Mouse (Mus musculus): Measurements from ENCODE around the gene Hspa2. TPM values are rescaled to one million over a fixed set of nuclear protein-coding genes. Genes with fewer than 3 reads are reported as not detected.

Hspa2 gene
- polyA plus RNA-seq, 1 experiment = 3.8 TPM

DNA sequence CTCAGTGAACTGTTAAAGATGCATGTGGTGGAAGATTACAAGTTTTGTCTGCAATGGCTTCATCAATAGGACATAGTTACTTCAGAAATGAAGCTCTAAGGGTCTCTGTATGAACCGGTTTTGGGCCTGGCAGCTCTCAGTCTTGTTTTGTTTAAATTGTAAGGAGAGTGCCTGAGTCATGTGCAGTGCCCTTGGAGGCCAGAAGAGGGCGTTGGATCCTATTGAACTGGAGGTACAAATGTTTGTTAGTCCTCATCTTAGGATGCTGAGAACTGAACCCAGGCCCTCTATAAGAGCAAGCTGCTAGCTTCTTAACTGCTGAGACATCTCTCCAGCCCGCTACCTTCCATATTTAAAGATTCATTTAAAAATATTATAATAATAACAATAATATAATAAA is 2.3 kb upstream of the Hspa2 start:
- WGBS = 74% methylated on average over 3 of the region's 3 CpGs
- H3K36me3 ChIP-seq (ENCODE audit: control insufficient read depth, insufficient read depth, low read length) = no peaks in the 10 kb centered on the region
- H3K27ac ChIP-seq (ENCODE audit: insufficient read depth, low read length) = no peak overlapping the region
- no peak for DNase-seq (ENCODE audit: low read depth in 1 of 2, low spot score in 2 of 2)
- peaks cover 11% of the 10 kb centered on the region for H3K27me3 ChIP-seq (ENCODE audit: control insufficient read depth, insufficient read depth, low read length)
- TF ChIP-seq CTCF (IDR thresholded peaks at IDR 0.05; ENCODE audit: extremely low read depth, insufficient read depth, insufficient read length, insufficient replicate concordance) (no peak), POLR2A (IDR thresholded peaks at IDR 0.05; ENCODE audit: low read depth, low read length) (no peak)
- peaks cover 11% of the 10 kb centered on the region for H3K4me1 ChIP-seq (ENCODE audit: control insufficient read depth, insufficient read depth, insufficient read length)
- H3K4me3 ChIP-seq (ENCODE audit: extremely low read depth, insufficient read depth, insufficient read length) = no peak overlapping the region

DNA sequence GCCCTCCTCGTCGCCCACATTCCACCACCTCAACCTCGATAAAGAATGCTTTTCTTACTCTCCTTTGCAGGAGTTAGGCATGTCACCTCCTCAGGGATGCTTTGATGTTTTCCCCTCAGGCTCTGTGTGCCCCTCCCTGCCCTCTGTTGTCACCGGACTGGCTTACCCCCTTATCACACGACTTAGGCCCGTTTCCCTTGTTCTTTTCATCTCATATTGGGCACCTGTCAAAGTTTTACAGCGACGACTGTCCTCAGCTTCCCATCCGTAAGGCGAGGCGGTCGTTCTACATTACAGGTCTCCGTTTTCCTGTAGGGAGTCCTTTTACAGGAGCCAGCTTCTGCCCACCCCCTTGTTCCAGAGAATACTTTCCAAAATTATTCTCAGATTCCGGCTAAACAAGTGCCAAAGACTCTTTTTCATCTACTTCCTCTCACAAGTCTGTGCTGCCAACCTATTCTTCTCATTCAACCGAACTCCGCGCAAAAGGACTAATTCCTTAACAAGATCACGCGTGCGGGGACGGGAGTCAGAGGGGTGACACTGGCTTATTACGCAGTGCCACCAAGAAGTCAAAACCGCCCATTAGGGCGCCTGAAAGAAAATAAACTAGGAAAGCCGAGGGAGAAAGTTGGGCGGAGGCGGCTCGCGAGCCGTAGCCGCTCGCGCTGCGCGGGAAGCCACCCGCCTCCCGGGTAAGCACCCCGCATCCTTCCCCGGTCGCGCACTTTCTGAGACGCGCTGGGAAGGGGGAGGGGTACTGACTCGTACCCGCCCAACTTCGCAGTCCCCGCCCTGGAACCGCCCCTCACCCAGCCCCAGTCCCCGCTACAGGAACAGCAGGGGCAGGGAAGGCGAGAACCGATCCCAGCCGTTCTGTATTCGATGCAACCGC is 738 bp upstream of the Hspa2 start:
- H3K27me3 ChIP-seq (ENCODE audit: control insufficient read depth, insufficient read depth, low read length) = peaks cover 11% of the 10 kb centered on the region
- no peaks in the 10 kb centered on the region for H3K36me3 ChIP-seq (ENCODE audit: control insufficient read depth, insufficient read depth, low read length)
- peaks cover 11% of the 10 kb centered on the region for H3K4me1 ChIP-seq (ENCODE audit: control insufficient read depth, insufficient read depth, insufficient read length)
- DNase-seq (ENCODE audit: low read depth in 1 of 2, low spot score in 2 of 2) = peak in 1 of 2 experiments; percentile 84
- peak overlapping the region; percentile 76 for H3K4me3 ChIP-seq (ENCODE audit: extremely low read depth, insufficient read depth, insufficient read length)
- H3K27ac ChIP-seq (ENCODE audit: insufficient read depth, low read length) = peak overlapping the region; percentile 91
- no peak for TF ChIP-seq CTCF (IDR thresholded peaks at IDR 0.05; ENCODE audit: extremely low read depth, insufficient read depth, insufficient read length, insufficient replicate concordance)
- TF ChIP-seq POLR2A (IDR thresholded peaks at IDR 0.05; ENCODE audit: low read depth, low read length) = no peak
- 4% methylated on average over 54 of the region's 54 CpGs for WGBS

DNA sequence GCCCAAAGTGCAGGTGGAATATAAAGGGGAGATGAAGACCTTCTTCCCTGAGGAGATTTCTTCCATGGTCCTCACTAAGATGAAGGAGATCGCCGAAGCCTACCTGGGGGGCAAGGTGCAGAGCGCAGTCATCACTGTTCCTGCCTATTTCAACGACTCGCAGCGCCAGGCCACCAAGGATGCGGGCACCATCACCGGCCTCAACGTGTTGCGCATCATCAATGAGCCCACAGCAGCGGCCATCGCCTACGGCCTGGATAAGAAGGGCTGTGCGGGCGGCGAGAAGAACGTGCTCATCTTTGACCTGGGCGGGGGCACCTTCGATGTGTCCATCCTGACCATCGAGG is 833 bp downstream of the Hspa2 start:
- Histone ChIP-seq H3K27me3 (ENCODE audit: control insufficient read depth, insufficient read depth, low read length) (peaks cover 11% of the 10 kb centered on the region), H3K4me3 (ENCODE audit: extremely low read depth, insufficient read depth, insufficient read length) (peak overlapping the region; percentile 76), H3K4me1 (ENCODE audit: control insufficient read depth, insufficient read depth, insufficient read length) (peaks cover 11% of the 10 kb centered on the region), H3K27ac (ENCODE audit: insufficient read depth, low read length) (no peak overlapping the region), H3K36me3 (ENCODE audit: control insufficient read depth, insufficient read depth, low read length) (no peaks in the 10 kb centered on the region)
- peak in 1 of 2 experiments; percentile 11 for DNase-seq (ENCODE audit: low read depth in 1 of 2, low spot score in 2 of 2)
- TF ChIP-seq POLR2A (IDR thresholded peaks at IDR 0.05; ENCODE audit: low read depth, low read length) (no peak), CTCF (IDR thresholded peaks at IDR 0.05; ENCODE audit: extremely low read depth, insufficient read depth, insufficient read length, insufficient replicate concordance) (no peak)
- WGBS = 18% methylated on average over 20 of the region's 20 CpGs

DNA sequence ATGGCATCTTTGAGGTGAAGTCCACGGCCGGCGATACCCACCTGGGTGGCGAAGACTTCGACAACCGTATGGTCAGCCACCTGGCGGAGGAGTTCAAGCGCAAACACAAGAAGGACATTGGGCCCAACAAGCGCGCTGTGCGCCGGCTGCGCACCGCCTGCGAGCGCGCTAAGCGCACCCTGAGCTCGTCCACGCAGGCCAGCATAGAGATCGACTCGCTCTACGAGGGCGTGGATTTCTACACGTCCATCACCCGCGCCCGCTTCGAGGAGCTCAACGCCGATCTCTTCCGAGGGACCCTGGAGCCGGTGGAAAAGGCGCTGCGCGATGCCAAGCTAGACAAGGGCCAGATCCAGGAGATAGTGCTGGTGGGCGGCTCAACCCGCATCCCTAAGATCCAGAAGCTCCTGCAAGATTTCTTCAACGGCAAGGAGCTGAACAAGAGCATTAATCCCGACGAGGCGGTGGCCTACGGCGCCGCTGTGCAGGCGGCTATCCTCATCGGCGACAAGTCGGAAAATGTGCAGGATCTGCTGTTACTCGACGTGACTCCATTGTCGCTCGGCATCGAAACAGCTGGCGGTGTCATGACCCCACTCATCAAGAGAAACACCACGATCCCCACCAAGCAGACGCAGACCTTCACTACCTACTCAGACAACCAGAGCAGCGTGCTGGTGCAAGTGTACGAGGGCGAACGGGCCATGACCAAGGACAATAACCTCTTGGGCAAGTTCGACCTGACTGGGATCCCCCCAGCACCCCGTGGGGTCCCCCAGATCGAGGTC is 1.4 kb downstream of the Hspa2 start:
- 10% methylated on average over 64 of the region's 64 CpGs for WGBS
- peak overlapping the region; percentile 76; the same call in 1 of the 2 replicates for H3K4me3 ChIP-seq (ENCODE audit: extremely low read depth, insufficient read depth, insufficient read length)
- H3K4me1 ChIP-seq (ENCODE audit: control insufficient read depth, insufficient read depth, insufficient read length) = peaks cover 11% of the 10 kb centered on the region
- DNase-seq (ENCODE audit: low read depth in 1 of 2, low spot score in 2 of 2) = no peak
- peaks cover 11% of the 10 kb centered on the region for H3K27me3 ChIP-seq (ENCODE audit: control insufficient read depth, insufficient read depth, low read length)
- H3K27ac ChIP-seq (ENCODE audit: insufficient read depth, low read length) = no peak overlapping the region
- TF ChIP-seq POLR2A (IDR thresholded peaks at IDR 0.05; ENCODE audit: low read depth, low read length) (no peak), CTCF (IDR thresholded peaks at IDR 0.05; ENCODE audit: extremely low read depth, insufficient read depth, insufficient read length, insufficient replicate concordance) (no peak)
- H3K36me3 ChIP-seq (ENCODE audit: control insufficient read depth, insufficient read depth, low read length) = no peaks in the 10 kb centered on the region

DNA sequence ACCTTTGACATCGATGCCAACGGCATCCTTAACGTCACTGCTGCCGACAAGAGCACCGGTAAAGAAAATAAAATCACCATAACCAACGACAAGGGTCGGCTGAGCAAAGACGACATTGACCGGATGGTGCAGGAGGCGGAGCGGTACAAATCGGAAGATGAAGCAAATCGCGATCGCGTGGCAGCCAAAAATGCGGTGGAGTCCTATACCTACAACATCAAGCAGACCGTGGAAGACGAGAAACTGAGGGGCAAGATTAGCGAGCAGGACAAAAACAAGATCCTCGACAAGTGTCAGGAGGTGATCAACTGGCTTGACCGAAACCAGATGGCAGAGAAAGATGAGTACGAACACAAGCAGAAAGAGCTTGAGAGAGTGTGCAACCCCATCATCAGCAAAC is 2.0 kb downstream of the Hspa2 start:
- WGBS = 6% methylated on average over 23 of the region's 23 CpGs

DNA sequence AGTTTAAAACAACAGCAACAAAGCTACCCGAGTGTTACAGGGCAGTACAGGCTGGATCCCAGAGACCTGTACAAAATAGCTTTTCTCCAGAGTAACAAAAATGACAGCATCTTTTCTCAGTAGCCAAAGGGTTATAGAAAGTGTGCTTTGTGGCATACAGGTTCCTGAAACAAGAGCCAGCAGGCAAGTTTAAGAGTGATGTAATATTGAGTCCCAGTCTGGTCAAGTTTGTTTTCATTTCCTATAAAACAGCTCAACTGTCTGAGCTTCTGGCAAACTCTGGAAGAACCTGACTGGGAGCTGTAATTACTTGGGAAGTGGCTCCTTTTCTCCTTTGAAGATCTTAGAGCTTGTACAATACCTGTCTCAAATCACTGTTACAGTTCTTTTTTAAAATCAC is 3.2 kb downstream of the Hspa2 start:
- Histone ChIP-seq H3K27ac (ENCODE audit: insufficient read depth, low read length) (no peak overlapping the region), H3K4me1 (ENCODE audit: control insufficient read depth, insufficient read depth, insufficient read length) (peaks cover 11% of the 10 kb centered on the region), H3K27me3 (ENCODE audit: control insufficient read depth, insufficient read depth, low read length) (peaks cover 11% of the 10 kb centered on the region), H3K36me3 (ENCODE audit: control insufficient read depth, insufficient read depth, low read length) (no peaks in the 10 kb centered on the region), H3K4me3 (ENCODE audit: extremely low read depth, insufficient read depth, insufficient read length) (no peak overlapping the region)
- WGBS = 81% methylated on average over 1 of the region's 1 CpGs
- TF ChIP-seq CTCF (IDR thresholded peaks at IDR 0.05; ENCODE audit: extremely low read depth, insufficient read depth, insufficient read length, insufficient replicate concordance) = no peak
- no peak for TF ChIP-seq POLR2A (IDR thresholded peaks at IDR 0.05; ENCODE audit: low read depth, low read length)
- no peak for DNase-seq (ENCODE audit: low read depth in 1 of 2, low spot score in 2 of 2)

More for the DNA sequence above, 2.0 kb downstream of the Hspa2 start:
- Histone ChIP-seq H3K4me1 (ENCODE audit: control insufficient read depth, insufficient read depth, insufficient read length) (peaks cover 11% of the 10 kb centered on the region), H3K36me3 (ENCODE audit: control insufficient read depth, insufficient read depth, low read length) (no peaks in the 10 kb centered on the region), H3K4me3 (ENCODE audit: extremely low read depth, insufficient read depth, insufficient read length) (peak overlapping the region; percentile 76; the same call in 1 of the 2 replicates), H3K27me3 (ENCODE audit: control insufficient read depth, insufficient read depth, low read length) (peaks cover 11% of the 10 kb centered on the region), H3K27ac (ENCODE audit: insufficient read depth, low read length) (no peak overlapping the region)
- peak in 1 of 2 experiments; percentile 9 for DNase-seq (ENCODE audit: low read depth in 1 of 2, low spot score in 2 of 2)
- TF ChIP-seq POLR2A (IDR thresholded peaks at IDR 0.05; ENCODE audit: low read depth, low read length) (no peak), CTCF (IDR thresholded peaks at IDR 0.05; ENCODE audit: extremely low read depth, insufficient read depth, insufficient read length, insufficient replicate concordance) (no peak)

Measured in spleen, adult 2 months (tissue).